In genomic region chr9:11920251-11920650, GRCm38 (mm10) we compare ENCODE assay signal across 24 mouse cellular contexts.
"Had no signal": no experiment of that assay in that cellular context is flagged by ENCODE, and none has a peak within 500 bp of the region (broad histone marks: within the 10 kb centered on the region; RNA-seq: fewer than 3 reads in every experiment).

No protein-coding gene starts in this region.

- H3K36me3 ChIP-seq: embryonic facial prominence, embryonic 10.5 days; embryonic facial prominence, embryonic 12.5 days; embryonic facial prominence, embryonic 13.5 days; embryonic facial prominence, embryonic 15.5 days; forebrain, embryonic 10.5 days; forebrain, embryonic 12.5 days; forebrain, embryonic 15.5 days; heart, embryonic 10.5 days had no signal

- ATAC-seq: forebrain, embryonic 13.5 days; forebrain, embryonic 14.5 days; forebrain, embryonic 15.5 days; forebrain, embryonic 16.5 days; forebrain, postnatal 0 days had no signal

- DNase-seq: cerebellum, postnatal 14 days; cerebellum, postnatal 25 days; cerebellum, postnatal 36 days; embryo, embryonic 11 days; forebrain, postnatal 0 days; gastrocnemius, adult 2 months; gastrocnemius, postnatal 10 days; gastrocnemius, postnatal 14 days; gastrocnemius, postnatal 25 days; gastrocnemius, postnatal 36 days; heart, adult 18-20 months; heart, adult 2 months had no signal

- H3K27ac ChIP-seq: embryonic facial prominence, embryonic 10.5 days; embryonic facial prominence, embryonic 12.5 days; embryonic facial prominence, embryonic 13.5 days; embryonic facial prominence, embryonic 15.5 days; forebrain, embryonic 10.5 days; forebrain, embryonic 12.5 days; forebrain, embryonic 13.5 days; forebrain, embryonic 15.5 days; gastrocnemius, adult 2 months; heart, adult 2 months; heart, embryonic 10.5 days had no signal

- H3K4me3 ChIP-seq: embryonic facial prominence, embryonic 10.5 days; embryonic facial prominence, embryonic 12.5 days; embryonic facial prominence, embryonic 13.5 days; embryonic facial prominence, embryonic 15.5 days; erythroblast, embryonic 14.5 days; forebrain, embryonic 10.5 days; forebrain, embryonic 12.5 days; forebrain, embryonic 13.5 days; forebrain, embryonic 15.5 days; gastrocnemius, adult 2 months; heart, adult 2 months; heart, embryonic 10.5 days had no signal

- H3K9me3 ChIP-seq: embryonic facial prominence, embryonic 12.5 days; embryonic facial prominence, embryonic 13.5 days; embryonic facial prominence, embryonic 15.5 days; forebrain, embryonic 12.5 days; forebrain, embryonic 13.5 days; forebrain, embryonic 15.5 days had no signal

- H3K9ac ChIP-seq: embryonic facial prominence, embryonic 12.5 days; embryonic facial prominence, embryonic 13.5 days; embryonic facial prominence, embryonic 15.5 days; forebrain, embryonic 12.5 days; forebrain, embryonic 13.5 days; forebrain, embryonic 15.5 days; forebrain, postnatal 0 days had no signal

- H3K4me1 ChIP-seq: embryonic facial prominence, embryonic 10.5 days; embryonic facial prominence, embryonic 12.5 days; embryonic facial prominence, embryonic 13.5 days; embryonic facial prominence, embryonic 15.5 days; forebrain, embryonic 10.5 days; forebrain, embryonic 12.5 days; forebrain, embryonic 13.5 days; forebrain, embryonic 15.5 days; heart, embryonic 10.5 days had no signal
